Mouse (Mus musculus): ENCODE data around the gene Cdh3.

DNA sequence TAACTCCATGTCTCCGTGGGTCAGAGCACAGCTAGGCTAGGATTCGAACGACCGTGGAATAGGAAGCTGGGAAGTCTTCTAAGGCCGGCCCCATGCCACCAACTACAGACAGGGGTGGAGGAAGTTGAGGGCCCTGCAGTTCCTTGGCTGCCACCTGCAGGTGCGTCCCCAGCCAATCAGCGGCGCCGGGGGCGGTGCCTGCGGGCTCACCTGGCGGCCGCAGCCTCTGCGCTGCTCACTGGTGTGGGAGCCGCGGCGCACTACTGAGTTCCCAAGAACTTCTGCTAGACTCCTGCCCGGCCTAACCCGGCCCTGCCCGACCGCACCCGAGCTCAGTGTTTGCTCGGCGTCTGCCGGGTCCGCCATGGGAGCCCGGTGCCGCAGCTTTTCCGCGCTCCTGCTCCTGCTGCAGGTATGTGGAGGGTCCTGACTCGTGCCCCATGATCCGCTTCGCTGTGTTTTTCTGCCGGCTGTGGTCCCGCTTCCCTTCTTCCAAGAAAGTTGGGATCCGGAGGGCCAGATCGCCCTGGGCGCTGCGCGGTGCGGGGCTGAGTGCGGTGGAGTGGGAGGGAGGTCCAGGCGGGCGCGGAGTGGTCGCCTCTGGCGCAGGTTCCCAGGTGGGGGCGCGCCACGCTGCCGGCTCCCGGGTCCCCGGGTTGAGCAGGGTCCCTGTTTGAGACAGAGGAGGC is 92.6 kb downstream of the Cdh3 start, which contains the start of gene Cdh1:
- no peak for TF ChIP-seq GATA1 (IDR thresholded peaks at IDR 0.05; ENCODE audit: borderline replicate concordance, low read length)
- no peak for TF ChIP-seq FLI1 (IDR thresholded peaks at IDR 0.05; ENCODE audit: low read length)

Measured in megakaryocyte, embryonic 14.5 days (primary cell).